Mouse (Mus musculus) natural killer cell, adult 2 months (primary cell): ENCODE measurements around the gene Aven.

Source experiments
- DNase-seq, 2 experiments: peaks; one replicate each; pipeline ENCODE4 v3.0.0; 2022; ENCODE audit warnings: low spot score in 2 of 2

The Aven gene

DNA sequence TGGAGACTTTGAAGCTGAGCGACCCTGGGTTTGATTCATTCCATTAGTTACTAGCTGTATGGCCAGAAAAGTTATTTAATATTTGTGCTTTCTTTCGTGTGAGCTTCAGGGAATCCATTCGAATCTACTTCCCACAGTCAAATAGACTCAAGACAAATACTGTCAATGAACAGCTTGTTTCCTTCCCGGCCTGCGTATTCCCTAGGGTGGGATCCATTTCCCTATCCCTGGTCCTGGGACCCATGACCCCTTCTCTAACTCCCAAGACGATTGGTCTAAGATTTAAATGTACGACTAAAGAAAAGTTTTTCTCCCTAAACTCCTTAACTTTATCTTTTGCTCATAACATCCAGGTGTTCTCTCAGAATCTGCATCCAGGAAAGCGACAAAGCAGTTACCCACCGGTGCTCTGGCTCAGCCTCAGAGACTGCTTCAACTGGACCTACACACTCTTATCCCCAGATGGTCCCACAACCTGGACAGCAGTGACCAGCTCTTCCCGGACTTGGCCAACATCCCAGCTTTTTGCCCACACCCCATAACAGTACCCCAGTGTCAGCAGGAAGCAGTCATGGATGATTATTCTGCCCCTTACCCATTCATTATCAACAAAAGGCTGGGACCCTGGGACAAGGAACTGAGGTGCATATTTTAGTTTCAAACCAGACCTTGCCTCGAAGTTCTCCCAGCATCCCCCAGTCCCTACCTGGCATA, 2.1 kb upstream of the Aven start:
- DNase-seq = no peak

DNA sequence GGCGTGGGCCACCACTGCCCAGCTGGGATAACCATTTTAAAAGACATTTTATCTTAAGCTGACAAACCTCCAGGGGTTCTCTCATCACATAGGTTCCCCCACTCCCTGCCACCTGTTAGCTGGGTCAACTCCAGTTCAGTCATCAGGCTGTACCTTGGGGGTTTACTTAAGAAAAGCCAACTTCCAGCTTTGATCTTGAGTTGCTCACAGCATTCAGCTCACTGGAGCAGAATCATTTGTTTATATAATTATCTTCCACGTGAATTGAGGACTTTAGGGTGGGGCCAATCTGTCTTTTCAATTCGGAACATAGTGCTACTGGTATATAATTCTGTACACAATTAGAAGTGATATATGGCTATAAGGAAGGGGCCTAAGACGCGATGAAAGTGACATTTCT, 1.1 kb upstream of the Aven start:
- no peak for DNase-seq

DNA sequence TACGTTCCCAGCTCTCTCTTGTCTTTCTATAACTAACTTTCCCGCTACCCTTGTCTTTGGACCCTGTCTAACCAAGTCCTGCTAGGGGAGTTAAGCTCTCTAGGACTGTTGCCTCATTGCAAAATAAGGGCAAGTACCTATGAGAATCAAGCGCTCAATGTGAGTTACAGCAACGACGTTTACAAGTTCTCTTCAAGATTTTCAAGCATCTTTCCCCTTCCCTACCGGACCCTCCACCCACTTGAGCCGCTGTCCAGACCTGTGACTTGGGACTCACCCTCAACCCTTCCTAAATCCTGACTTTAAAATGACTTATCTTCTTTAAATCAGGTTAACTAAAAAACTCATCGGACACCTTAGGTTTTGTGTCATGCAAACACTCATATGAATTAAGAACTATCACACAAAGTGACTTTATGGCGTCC, 321 bp upstream of the Aven start:
- DNase-seq = peak in 1 of 2 experiments; percentile 10

DNA sequence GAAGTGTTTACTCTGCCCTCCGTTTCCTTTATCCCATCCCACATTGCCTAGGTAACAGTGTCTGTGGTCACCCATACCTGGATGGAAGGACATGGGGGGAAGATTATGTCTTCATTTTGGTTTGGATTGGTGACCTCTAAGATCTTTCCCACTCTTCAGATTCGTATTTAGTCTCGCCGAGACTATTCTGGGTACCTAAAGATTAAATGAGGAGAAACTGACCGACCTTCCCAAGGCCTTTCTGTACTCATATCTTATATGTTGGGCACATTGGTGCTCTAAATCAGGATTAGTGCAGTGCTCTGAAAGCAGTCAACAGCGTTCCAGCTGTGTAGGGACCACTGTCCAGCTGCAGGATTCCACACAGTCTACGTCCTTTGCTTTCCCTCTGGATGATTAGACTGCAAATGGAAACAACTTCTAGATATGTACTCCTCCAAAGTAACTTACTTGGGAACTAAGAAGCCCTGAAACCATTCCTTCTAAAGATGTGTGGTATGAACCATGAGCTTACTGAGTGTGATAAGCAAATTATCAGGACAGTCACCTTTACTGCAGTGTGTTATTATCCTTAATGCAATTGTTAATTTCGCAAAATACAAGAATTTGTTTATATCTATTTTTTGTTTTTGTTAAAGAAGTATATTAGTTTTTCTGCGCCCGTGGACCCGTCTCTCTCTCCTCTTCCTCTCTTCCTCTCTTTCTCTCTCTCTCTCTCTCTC, 936 bp downstream of the Aven start:
- no peak for DNase-seq

- DNase-seq = no peak
Observed at GRCm38 (mm10) chr2:112497851-112498250, 5.1 kb downstream of the Aven start.

DNA sequence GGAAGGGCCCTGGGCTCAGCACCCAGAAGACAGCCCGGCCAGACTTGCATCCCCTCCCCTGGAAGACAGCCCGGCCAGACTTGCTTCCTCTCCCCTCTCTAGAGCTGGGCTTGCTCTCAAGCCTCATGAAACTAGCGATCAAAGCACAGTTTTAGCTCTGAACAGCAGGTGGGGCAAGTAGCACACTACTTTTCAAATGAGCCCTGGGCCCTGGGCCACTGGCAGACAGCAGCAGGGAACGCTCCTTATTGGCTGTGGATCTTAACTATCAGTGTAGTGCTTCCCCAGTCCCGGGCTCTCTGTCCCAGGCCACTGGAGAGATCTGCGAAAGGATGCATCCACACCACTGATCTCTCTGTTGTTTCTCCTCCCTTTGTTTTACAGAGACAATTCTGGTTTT, 8.4 kb downstream of the Aven start:
- peak; percentile 55 to 62 for DNase-seq

DNA sequence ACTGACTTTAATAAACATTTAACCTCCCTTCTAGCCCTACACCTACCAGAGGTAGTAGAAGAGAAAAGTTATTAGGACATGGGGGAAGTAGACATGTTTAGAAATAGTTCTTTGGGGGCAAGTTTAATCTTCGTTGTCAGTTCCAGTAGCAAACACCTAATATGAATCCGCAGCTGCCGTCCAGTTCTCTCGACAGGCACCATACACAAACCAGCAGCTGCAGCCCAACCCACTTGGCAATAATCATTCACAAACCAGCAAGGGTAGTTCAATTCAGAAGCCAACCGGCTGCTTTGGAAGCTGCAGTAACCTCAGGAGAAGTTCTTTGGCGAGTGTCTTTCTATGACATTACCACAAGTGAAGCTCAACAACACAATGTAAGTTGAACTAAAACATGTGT, 11.2 kb downstream of the Aven start:
- no peak for DNase-seq

- no peak for DNase-seq
Observed at GRCm38 (mm10) chr2:112506841-112507435, 14.2 kb downstream of the Aven start.

- DNase-seq = no peak
Observed at GRCm38 (mm10) chr2:112507444-112507843, 14.7 kb downstream of the Aven start.

- peak; percentile 39 to 40 for DNase-seq
Observed at GRCm38 (mm10) chr2:112510140-112510539, 17.4 kb downstream of the Aven start.

- no peak for DNase-seq
Observed at GRCm38 (mm10) chr2:112513036-112513435, 20.3 kb downstream of the Aven start.

- no peak for DNase-seq
Observed at GRCm38 (mm10) chr2:112516728-112517127, 24.0 kb downstream of the Aven start.

- no peak for DNase-seq
Observed at GRCm38 (mm10) chr2:112517218-112517617, 24.5 kb downstream of the Aven start.

DNA sequence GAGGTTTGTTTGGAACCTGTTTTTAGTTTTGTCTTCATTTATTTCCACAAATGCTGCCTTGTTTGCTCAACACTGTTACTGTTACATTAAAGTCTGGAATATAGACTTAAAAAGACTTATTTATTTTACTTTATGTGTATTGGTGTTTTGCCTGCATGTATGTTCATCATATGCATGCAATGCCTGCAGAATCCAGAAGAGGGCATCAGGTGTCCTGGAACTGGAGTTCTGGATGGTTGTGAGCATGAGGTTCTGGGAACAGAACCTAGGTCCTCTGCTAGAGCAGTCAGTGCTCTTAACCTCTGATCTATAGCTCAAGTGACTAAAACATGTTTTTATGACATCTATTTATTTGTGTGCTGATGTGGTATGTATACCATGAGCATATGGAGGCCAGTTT, 25.8 kb downstream of the Aven start:
- no peak for DNase-seq

- DNase-seq = no peak
Observed at GRCm38 (mm10) chr2:112520526-112521482, 28.0 kb downstream of the Aven start.

- DNase-seq = no peak
Observed at GRCm38 (mm10) chr2:112526933-112527332, 34.2 kb downstream of the Aven start.

DNA sequence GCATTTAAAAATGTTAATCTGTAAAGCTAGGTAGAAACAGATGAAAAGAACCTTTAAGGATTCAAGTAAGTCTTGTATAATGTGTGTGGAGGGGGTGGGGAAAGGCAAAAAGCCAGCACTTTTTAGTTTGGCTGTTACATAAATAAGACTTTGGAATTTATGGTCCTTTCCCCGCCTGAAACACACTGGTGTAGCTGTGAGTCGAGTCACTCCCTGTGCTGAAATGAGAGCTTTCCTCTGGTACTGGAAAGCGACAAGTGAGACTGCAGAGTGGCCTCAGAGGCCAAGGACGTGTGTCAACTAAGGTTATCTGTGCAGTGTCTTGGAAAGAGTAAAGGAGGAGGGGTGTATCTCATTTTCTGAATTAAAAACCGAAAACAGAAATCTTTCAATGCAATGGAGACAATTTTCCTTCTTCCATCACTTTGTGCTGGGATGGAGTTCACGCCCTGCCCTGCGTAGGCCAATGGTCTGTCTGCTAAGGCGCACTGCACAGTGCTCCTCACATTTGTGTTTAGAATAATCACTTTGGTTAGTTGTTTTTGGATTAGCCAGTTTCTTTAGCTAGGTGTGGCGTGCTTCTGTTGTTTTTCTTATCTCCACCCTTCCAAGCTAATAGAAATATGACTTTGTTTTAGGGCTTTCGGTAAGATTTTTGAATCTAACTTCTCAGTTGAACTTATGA, 40.2 kb downstream of the Aven start:
- no peak for DNase-seq

DNA sequence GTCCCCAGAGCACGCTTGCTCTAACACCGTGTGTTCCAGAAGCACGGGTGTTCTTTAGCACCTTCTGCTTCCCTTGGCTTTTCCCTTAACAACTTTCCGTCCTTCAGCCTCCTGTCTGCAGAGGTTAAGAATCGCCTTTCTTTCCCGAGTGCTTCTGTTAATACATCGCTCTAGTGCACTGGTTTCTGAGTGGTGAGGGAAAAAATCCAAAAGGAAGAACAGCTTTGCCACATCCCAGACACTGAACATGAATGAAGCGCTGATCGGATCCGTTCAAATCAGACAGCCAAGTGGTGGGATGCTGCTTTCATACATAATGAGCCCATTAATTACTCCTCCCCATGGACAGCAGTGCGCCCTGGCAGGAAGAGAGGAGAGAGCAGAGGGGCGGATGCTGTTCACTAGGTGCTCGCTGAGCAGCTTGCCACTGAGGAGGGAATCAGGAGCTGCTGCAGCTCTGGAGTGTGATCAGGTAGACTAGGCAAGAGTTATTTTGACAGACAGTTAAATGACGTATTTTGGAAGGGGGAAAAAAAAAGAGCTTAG, 42.0 kb downstream of the Aven start:
- DNase-seq = no peak

DNA sequence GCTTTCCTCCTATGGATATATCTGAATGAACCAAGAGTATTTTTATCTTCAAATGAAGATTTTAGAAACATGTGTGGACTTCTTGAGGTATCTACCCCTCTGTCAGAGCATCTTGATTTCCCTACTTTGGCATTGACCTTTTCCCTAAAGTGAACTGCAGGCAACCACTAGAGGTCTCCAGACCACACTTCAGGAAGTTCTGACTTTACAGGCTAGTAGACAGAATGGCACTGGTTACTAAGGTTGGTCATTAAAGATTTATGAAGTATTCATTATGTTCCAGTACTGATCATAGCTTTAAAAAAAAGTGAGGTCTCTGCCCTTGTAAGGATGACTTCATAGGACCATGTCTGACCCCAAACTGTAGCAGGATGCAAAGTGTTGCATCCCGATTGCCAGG, 46.0 kb downstream of the Aven start:
- DNase-seq = no peak

DNA sequence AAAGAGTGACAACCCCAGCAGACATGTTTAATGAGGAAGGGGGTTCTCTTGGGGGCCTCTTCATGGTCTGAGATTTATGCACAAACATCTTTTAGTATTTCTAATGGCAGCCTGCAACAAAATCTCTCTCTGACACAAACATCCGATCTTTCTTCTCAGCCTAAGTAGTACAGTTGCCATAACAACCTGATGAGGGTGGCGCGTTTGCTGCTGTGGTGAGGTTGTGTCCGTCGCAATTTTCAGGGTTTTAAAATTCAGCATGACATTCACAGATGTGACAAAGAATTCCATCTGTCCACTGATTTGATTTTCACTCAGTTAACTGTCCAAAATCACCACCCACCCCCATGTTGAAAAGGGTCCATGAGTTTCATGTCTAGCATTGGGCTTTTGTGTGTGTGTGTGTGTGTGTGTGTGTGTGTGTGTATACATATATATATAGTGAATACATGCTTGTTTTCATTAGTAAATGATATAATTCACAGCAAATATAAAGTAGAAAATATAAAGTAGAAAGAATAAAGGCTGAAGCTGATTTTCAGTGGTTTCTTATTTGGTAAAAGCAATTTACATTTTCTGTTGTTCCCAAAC, 49.0 kb downstream of the Aven start:
- DNase-seq = no peak

DNA sequence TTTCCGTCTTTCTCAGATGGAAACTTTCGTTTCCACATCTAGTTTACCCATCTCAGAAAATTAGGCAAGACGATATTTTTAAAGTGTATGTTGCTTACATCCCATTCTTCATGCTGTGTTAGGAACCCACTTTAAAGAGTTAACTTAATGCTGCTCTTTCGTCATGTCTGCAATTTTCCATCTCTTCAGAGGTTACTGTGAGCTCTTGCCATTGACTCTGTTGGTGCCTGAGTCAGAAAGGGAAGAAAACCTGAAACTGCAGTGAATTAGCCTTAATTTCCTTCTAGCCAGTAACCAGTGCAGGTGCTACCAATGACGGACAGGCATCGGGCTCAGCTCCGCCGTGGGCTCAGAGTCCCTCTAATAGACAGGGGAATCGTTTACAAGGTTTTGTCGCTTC, 63.8 kb downstream of the Aven start:
- DNase-seq = no peak
